Mouse (Mus musculus) heart, postnatal 10 days (tissue): ENCODE measurements at regions not wholly inside any gene's neighbourhood (a gene's known extent, or its start where the extent isn't known, plus 50 kb on each side); places are given as distances from the start of the nearest gene placed in this dataset.

Source experiments
- DNase-seq, 2 experiments: peaks; one replicate each; pipeline ENCODE4 v3.0.0; 2021
- intact Hi-C: fragments of 180-260 bp; cut with DNase I; formaldehyde crosslinking; loops from one replicate; pipeline ENCODE4 v1.15.1; 2025

GRCm38 (mm10) chr6:143287322-143287721 is 120.3 kb downstream of the Etnk1 start:
- no peak for DNase-seq
- intact Hi-C loops = no loop called here

DNA sequence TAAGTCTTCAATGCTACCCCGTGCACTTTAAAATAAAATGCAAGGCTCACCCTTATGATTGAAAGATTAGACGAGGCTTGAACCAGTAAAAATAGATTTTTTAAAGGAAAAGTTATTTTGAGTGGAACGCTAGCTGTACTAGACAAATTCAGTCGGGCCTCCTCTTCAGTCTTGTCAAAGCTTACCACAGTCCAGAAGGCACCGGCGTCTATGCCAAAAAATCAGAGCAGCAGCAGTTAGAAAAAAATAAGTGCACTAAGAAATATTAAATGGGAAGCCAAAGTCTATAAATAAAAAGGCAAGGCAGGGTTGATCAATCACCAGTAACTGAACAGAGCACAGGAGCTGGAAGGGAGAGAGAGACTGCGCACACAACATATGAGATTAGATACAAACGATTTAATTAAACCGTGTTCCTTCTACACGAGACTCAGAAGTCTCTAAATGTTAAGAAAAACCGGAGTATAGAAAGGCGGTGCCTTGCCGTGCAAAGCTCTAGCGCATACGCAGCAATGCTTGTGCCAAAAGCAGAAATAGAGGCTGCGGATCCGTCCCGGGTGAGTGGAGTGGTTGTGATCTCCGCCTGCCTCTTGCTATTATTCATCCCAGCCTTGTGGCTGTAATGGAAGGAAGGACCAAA is 121.6 kb downstream of the Etnk1 start:
- intact Hi-C loops = no loop called here
- no peak for DNase-seq

DNA sequence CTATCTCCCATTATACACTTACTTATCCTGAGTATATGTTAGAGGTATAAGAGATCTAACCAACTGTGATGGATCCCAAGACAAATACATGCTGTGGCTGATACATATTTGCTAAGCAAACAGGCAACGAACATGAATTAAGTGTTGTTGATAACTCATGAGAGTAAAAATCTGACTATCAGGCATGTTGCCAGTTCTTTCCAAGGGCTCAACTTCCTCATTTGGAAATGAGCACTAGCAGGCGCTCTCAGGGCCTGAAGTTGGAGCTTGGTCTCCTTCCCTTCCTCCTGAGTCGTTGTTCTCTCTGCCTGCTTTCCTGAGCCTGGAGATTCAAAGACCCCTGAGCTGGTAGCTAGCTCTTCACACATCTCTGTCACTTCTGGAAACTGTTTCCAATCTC is 126.6 kb downstream of the Etnk1 start:
- intact Hi-C loops = no loop called here
- DNase-seq = no peak

DNA sequence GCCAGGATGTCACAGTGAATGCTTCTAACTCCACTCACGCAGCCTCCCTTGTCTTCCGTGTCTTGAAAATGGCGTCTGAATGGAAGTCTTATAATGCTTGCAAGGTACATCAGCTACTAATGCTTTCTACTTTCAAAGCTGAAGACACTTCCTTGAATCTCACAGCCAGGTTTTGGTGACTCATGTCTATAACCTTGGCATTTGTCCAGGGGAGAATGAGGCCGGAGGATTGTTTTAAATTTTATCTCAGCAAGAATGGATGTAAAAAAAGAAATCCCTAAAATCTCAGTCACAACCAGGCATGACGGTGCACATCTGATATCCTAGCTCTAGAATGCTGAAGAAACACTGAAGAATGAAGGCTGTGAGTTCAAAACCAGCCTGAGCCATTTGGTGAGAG is 131.4 kb downstream of the Etnk1 start:
- intact Hi-C loops = no loop called here

GRCm38 (mm10) chr6:143301414-143301813 is 134.4 kb downstream of the Etnk1 start:
- intact Hi-C loops = no loop called here
- no peak for DNase-seq

More for the DNA sequence above, 131.4 kb downstream of the Etnk1 start:
- no peak for DNase-seq

DNA sequence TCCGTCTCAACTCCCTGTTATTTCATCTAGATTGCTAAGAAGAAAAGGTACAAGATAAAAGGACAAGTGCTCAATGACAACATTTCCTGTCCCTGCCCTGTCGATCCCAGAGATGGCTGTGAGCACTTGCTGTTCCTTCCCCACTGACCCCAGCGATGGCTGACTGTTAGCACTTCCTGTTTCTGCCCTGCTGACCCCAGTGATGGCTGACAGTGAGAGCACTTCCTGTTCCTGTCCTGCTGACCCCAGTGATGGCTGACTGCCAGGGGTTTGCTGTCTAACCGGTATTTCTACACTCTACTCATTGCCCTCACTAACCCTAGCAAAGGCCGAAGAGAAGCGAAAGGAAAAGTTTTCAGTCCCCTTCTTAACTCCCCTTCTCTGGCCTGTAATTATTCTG is 140.3 kb downstream of the Etnk1 start:
- intact Hi-C loops = no loop called here
- peak in 1 of 2 experiments; percentile 34 for DNase-seq

DNA sequence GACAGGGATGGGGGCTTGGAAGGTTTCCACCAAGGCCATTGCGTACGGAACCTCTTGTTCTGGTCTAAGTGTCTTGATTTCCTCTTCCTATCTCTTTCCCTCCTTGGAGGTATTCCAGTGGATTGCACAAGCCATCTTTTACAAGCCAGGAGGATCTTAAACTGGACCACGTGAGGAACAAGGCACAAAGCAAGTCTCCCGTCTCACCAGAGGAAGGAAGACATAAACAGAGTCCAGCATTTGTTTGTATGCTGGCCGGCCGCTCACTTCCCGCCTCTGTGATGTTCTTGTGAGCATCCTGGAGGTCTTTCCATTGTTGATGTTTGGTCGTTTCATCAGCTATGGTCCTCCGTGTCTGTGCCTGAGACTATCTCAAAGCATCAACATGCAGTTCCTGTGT is 148.8 kb downstream of the Etnk1 start:
- intact Hi-C loops = no loop called here
- peak; percentile 7 to 28 for DNase-seq

- intact Hi-C loops = loop anchor here (10.0 kb wide), 1 partner anchor 144 kb away; no protein-coding TSS in a partner anchor
- no peak for DNase-seq
Observed at GRCm38 (mm10) chr6:143320426-143320825, 153.4 kb downstream of the Etnk1 start.

GRCm38 (mm10) chr6:143324636-143325035 is 157.6 kb downstream of the Etnk1 start:
- no peak for DNase-seq
- intact Hi-C loops = loop anchor here (10.0 kb wide), 1 partner anchor 140 kb away; no protein-coding TSS in a partner anchor

DNA sequence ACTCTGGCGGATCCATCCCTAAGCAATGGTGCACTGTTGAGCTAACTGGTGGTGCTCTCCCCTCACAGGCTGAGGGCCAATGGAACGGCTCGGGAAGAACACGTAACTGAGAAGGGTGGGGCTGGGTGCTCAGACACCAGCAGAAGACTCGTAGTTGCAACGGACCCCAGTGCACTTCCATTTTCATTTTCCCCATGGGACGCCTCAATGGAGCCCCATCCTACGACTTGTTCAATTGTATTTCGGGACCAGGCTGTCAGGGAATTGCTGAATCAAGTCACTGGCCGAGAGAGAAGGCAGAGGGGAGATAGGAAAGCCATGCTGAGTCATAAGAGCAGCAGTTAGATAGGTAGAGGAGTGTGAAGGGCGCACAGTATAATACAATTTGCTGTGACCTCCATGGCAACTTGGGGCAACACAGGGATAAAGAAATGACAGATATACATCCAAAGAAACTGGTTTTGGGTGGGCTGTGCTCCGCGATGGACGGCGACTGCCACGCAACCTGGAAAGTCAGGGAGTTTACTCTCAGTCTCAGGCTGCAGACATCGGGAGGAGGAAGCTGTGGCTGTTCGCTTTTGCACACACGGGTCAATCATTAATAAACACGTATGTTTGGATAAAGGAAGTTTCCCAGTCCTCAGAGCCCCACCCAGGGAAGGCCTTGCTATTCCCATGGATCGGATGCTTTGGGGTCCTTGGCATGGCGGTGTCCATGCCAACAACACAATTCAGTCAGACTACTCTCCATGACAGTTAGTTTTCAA is 160.1 kb downstream of the Etnk1 start:
- peak in 1 of 2 experiments; percentile 9 for DNase-seq
- intact Hi-C loops = loop anchor here (10.0 kb wide), 1 partner anchor 138 kb away; no protein-coding TSS in a partner anchor

- DNase-seq = no peak
- intact Hi-C loops = loop anchor here (10.0 kb wide), 1 partner anchor 137 kb away; no protein-coding TSS in a partner anchor
Observed at GRCm38 (mm10) chr6:143327788-143328187, 160.8 kb downstream of the Etnk1 start.

DNA sequence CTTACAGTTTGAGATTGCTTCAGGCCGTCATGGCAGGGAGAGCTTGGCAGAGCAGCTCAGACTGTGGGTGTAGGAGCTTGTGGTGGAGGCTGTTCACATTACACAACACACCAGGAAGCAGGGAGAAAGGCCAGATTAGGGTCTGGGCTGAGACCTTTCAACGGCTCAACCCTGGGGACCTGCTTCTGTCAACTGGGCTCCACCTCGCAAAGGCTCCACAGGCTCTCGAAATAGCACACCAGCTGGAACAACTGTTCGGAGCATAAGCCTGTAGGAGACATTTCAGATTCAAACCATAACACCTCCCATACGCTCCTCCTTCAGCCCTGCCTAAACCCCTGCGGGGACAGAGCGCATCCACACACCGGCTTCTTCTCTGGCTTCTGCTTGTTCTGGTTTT is 161.2 kb downstream of the Etnk1 start:
- peak in 1 of 2 experiments; percentile 12 for DNase-seq
- intact Hi-C loops = loop anchor here (10.0 kb wide), 1 partner anchor 137 kb away; no protein-coding TSS in a partner anchor

- intact Hi-C loops = loop anchor here (10.0 kb wide), 1 partner anchor 136 kb away; no protein-coding TSS in a partner anchor
- no peak for DNase-seq
Observed at GRCm38 (mm10) chr6:143329096-143329495, 162.1 kb downstream of the Etnk1 start.

GRCm38 (mm10) chr6:143333493-143333892 is 166.5 kb downstream of the Etnk1 start:
- DNase-seq = no peak
- intact Hi-C loops = no loop called here

GRCm38 (mm10) chr6:143336574-143336973 is 169.6 kb downstream of the Etnk1 start:
- intact Hi-C loops = no loop called here
- DNase-seq = no peak

GRCm38 (mm10) chr6:143349000-143349399 is 182.0 kb downstream of the Etnk1 start:
- no peak for DNase-seq
- intact Hi-C loops = no loop called here

DNA sequence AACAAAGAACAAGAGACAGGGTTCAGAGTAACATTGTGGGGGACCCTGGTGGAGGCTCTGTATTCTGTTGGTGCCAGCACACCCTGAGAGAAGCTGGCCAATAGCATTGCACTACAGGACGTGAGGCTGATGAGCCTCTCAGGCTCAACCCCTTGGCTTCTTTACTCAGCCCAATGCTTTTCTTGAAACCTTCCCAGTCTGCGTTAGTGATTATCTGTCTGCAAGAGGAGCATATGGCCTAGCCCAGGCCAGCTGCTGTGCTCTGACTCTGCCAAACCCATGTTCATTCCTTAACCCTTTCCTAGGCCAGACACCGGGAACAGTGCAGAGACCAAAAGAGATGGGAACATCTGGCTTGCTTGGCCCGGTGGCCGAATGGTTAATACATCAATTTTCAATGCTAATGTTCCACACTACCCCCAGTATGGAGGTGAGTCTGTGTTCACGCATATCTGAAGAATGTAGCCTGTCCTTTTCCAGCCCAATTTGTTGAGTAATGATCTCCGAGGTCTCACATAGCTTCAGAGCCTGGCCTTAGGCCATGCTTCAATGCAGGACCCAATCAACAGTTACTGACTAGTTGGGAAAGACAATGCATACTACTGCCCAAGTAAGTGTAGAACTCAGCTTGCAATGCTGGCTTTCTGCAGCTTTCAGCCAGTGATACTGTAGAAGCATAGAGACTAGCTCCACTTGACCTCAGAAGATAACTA is 192.5 kb downstream of the Etnk1 start:
- intact Hi-C loops = no loop called here
- DNase-seq = peak; percentile 43 to 61

- intact Hi-C loops = no loop called here
- DNase-seq = no peak
Observed at GRCm38 (mm10) chr6:143361149-143361725, 194.2 kb downstream of the Etnk1 start.

DNA sequence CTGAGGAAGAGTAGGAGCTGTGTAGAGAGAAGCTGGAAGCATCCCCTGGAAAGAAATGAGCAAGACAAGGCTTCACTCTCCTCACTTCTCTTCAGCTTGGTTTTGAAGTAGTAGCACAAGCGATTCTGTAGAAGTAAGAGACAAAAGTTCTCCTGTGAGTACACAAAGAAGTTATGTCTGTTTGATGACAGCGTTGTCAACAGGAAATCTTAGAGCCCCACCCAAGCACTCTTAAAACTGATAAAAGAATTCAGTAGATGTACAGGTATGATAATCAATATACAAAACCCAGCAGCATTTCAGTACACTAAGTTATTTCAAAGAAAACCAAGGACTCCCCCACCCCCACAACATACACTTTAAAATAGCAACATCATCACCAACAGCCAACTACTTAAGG is 194.9 kb downstream of the Etnk1 start:
- intact Hi-C loops = no loop called here
- no peak for DNase-seq

- DNase-seq = no peak
- intact Hi-C loops = no loop called here
Observed at GRCm38 (mm10) chr6:143365840-143366239, 198.8 kb downstream of the Etnk1 start.

DNA sequence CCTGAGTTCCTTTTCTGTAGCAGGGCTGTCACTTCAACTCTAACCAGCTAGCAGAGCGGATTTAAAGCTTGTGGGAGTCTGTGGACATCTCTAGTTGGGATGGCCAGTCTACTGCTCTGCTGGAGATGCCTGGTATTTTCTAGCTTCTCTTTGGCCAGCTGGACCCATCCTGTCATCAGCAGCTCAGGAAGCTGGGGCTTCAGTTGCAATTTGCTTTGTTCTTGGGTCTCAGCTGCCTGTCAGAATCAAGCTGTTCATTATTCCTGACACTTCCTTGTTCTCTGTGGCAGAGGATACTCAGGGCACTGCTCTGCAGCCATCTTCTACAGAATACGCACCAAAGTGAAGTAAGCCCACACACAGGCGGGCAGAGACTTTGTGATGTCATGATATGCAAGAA is 200.8 kb downstream of the Etnk1 start:
- intact Hi-C loops = no loop called here
- no peak for DNase-seq
